Mouse (Mus musculus) limb, embryonic 11.5 days (tissue): ENCODE data around the gene Plekhg5. TPM values are rescaled to one million over a fixed set of nuclear protein-coding genes. Genes with fewer than 3 reads are reported as not detected.

Experiments
- ATAC-seq: fragments of 200-750 bp; cut with Nextera tagmentation; 2 replicates; pipeline ENCODE4 v1.8.0; 2017; ENCODE audit warnings: low read depth; ENCODE audit not compliant: insufficient number of reproducible peaks, low FRiP score, low TSS enrichment
- DNase-seq: peaks from one replicate; pipeline ENCODE4 v3.0.0-alpha.2; 2015; ENCODE audit warnings: low spot score
- H3K27ac ChIP-seq: fragments of 300-500 bp; sonication (generic); replicated peaks from 2 replicates; pipeline ENCODE4 v1.5.1; 2014; ENCODE audit warnings: low read depth, mild to moderate bottlenecking, low read length
- H3K27me3 ChIP-seq: fragments of 300-500 bp; sonication (generic); 2 replicates; pipeline ENCODE4 v1.6.1; 2014; ENCODE audit warnings: mild to moderate bottlenecking, low read length, mixed read lengths; ENCODE audit not compliant: control insufficient read depth, insufficient read depth
- H3K36me3 ChIP-seq: fragments of 300-500 bp; sonication (generic); 2 replicates; pipeline ENCODE4 v1.6.1; 2014; ENCODE audit warnings: mild to moderate bottlenecking, low read length, moderate library complexity, mixed read lengths; ENCODE audit not compliant: control insufficient read depth, insufficient read depth
- H3K4me1 ChIP-seq: fragments of 300-500 bp; sonication (generic); 2 replicates; pipeline ENCODE4 v1.6.1; 2014; ENCODE audit warnings: low read length, mixed read lengths; ENCODE audit not compliant: control insufficient read depth, insufficient read depth
- H3K4me2 ChIP-seq: fragments of 300-500 bp; sonication (generic); 2 replicates; pipeline ENCODE4 v1.6.1; 2014; ENCODE audit warnings: low read depth, mild to moderate bottlenecking, moderate library complexity; ENCODE audit not compliant: severe bottlenecking
- H3K4me3 ChIP-seq: fragments of 300-500 bp; sonication (generic); 2 replicates; pipeline ENCODE4 v1.5.1; 2014; ENCODE audit warnings: low read depth, low read length
- H3K9ac ChIP-seq: fragments of 300-500 bp; sonication (generic); 2 replicates; pipeline ENCODE4 v1.6.1; 2014; ENCODE audit warnings: mild to moderate bottlenecking, low read length
- H3K9me3 ChIP-seq: fragments of 300-500 bp; sonication (generic); 2 replicates; pipeline ENCODE4 v1.6.1; 2016; ENCODE audit warnings: low read length; ENCODE audit not compliant: control insufficient read depth
- WGBS: fragments of 180-500 bp; shearing (Covaris S2); extraction: QIAGEN DNeasy Blood & Tissue Kit; methylation state at CpG from one replicate; pipeline ENCODE4 v1.1.7; 2014; 5-methylcytosine and 5-hydroxymethylcytosine counted together
- polyA plus RNA-seq: library from polyadenylated mRNA; unstranded; fragments of >200 nt; fragmentation: Nextera tagmentation; extraction: Ambion mirVana; gene quantifications from 2 replicates; pipeline ENCODE4 v1.2.1, GENCODE M21; 2014

Plekhg5 gene
- polyA plus RNA-seq, 1 experiment from 2014 or later: 8.9 TPM

GRCm38 (mm10) chr4:152128784-152129183, 56.5 kb downstream of the Plekhg5 start:
- Histone ChIP-seq H3K27me3 (peaks cover 100% of the 10 kb centered on the region), H3K4me3 (no peak overlapping the region), H3K9me3 (no peaks in the 10 kb centered on the region), H3K4me2 (no peak overlapping the region), H3K36me3 (no peaks in the 10 kb centered on the region), H3K27ac (no peak overlapping the region), H3K4me1 (peaks cover 39% of the 10 kb centered on the region), H3K9ac (no peak overlapping the region)
- WGBS: 55% methylated on average over 5 of the region's 5 CpGs
- no peak for ATAC-seq
- DNase-seq: no peak

GRCm38 (mm10) chr4:152129395-152129930, 57.2 kb downstream of the Plekhg5 start:
- H3K9me3 ChIP-seq: no peaks in the 10 kb centered on the region
- H3K4me3 ChIP-seq: no peak overlapping the region
- no peak overlapping the region for H3K9ac ChIP-seq
- no peak overlapping the region for H3K4me2 ChIP-seq
- H3K27ac ChIP-seq: no peak overlapping the region
- 27% methylated on average over 13 of the region's 13 CpGs for WGBS
- H3K27me3 ChIP-seq: peaks cover 100% of the 10 kb centered on the region
- ATAC-seq (no peak), DNase-seq (no peak)
- H3K36me3 ChIP-seq: no peaks in the 10 kb centered on the region
- peaks cover 39% of the 10 kb centered on the region for H3K4me1 ChIP-seq

GRCm38 (mm10) chr4:152130771-152131653, 58.7 kb downstream of the Plekhg5 start:
- H3K9ac ChIP-seq: peak overlapping the region; percentile 1; the same call in 1 of the 2 replicates
- H3K27ac ChIP-seq: no peak overlapping the region
- H3K27me3 ChIP-seq: peaks cover 88% of the 10 kb centered on the region
- under 1% methylated on average over 69 of the region's 85 CpGs for WGBS
- H3K4me3 ChIP-seq: peak overlapping the region; percentile 21
- H3K4me2 ChIP-seq: peak overlapping the region; percentile 53
- H3K9me3 ChIP-seq: no peaks in the 10 kb centered on the region
- ATAC-seq (peak; percentile 34; the same call in 1 of the 2 replicates), DNase-seq (peak; percentile 73)
- peaks cover 29% of the 10 kb centered on the region for H3K4me1 ChIP-seq
- H3K36me3 ChIP-seq: no peaks in the 10 kb centered on the region

- H3K27me3 ChIP-seq: peaks cover 77% of the 10 kb centered on the region
- H3K27ac ChIP-seq: no peak overlapping the region
- H3K36me3 ChIP-seq: no peaks in the 10 kb centered on the region
- WGBS: 3% methylated on average over 49 of the region's 50 CpGs
- peak overlapping the region; percentile 21 for H3K4me3 ChIP-seq
- no peaks in the 10 kb centered on the region for H3K9me3 ChIP-seq
- H3K4me1 ChIP-seq: peaks cover 26% of the 10 kb centered on the region
- ATAC-seq: peak; percentile 22; the same call in 1 of the 2 replicates
- no peak overlapping the region for H3K9ac ChIP-seq
- H3K4me2 ChIP-seq: peak overlapping the region; percentile 53
- DNase-seq: peak; percentile 74
Measured at GRCm38 (mm10) chr4:152131809-152132771, 59.8 kb downstream of the Plekhg5 start.

- no peaks in the 10 kb centered on the region for H3K36me3 ChIP-seq
- no peak for ATAC-seq
- no peak for DNase-seq
- H3K4me2 ChIP-seq: peak overlapping the region; percentile 53
- no peak overlapping the region for H3K4me3 ChIP-seq
- H3K9me3 ChIP-seq: no peaks in the 10 kb centered on the region
- 25% methylated on average over 10 of the region's 10 CpGs for WGBS
- H3K27ac ChIP-seq: no peak overlapping the region
- H3K4me1 ChIP-seq: peaks cover 26% of the 10 kb centered on the region
- no peak overlapping the region for H3K9ac ChIP-seq
- peaks cover 70% of the 10 kb centered on the region for H3K27me3 ChIP-seq
Measured at GRCm38 (mm10) chr4:152132772-152133169, 60.5 kb downstream of the Plekhg5 start.

GRCm38 (mm10) chr4:152133213-152133612, 60.9 kb downstream of the Plekhg5 start:
- Histone ChIP-seq H3K4me3 (no peak overlapping the region), H3K36me3 (no peaks in the 10 kb centered on the region), H3K27me3 (peaks cover 66% of the 10 kb centered on the region), H3K9ac (no peak overlapping the region), H3K4me2 (no peak overlapping the region), H3K27ac (no peak overlapping the region), H3K9me3 (no peaks in the 10 kb centered on the region), H3K4me1 (peaks cover 26% of the 10 kb centered on the region)
- DNase-seq (no peak), ATAC-seq (no peak)
- WGBS: 46% methylated on average over 5 of the region's 5 CpGs

GRCm38 (mm10) chr4:152134507-152134906, 62.2 kb downstream of the Plekhg5 start:
- no peak overlapping the region for H3K4me3 ChIP-seq
- peaks cover 55% of the 10 kb centered on the region for H3K27me3 ChIP-seq
- no peaks in the 10 kb centered on the region for H3K36me3 ChIP-seq
- no peak overlapping the region for H3K9ac ChIP-seq
- DNase-seq: peak; percentile 74
- no peak for ATAC-seq
- H3K4me1 ChIP-seq: peaks cover 21% of the 10 kb centered on the region
- H3K4me2 ChIP-seq: no peak overlapping the region
- no peak overlapping the region for H3K27ac ChIP-seq
- no peaks in the 10 kb centered on the region for H3K9me3 ChIP-seq

GRCm38 (mm10) chr4:152135363-152135762, 63.1 kb downstream of the Plekhg5 start:
- DNase-seq: no peak
- Histone ChIP-seq H3K4me1 (peaks cover 21% of the 10 kb centered on the region), H3K27ac (no peak overlapping the region), H3K9ac (no peak overlapping the region), H3K27me3 (peaks cover 47% of the 10 kb centered on the region), H3K9me3 (no peaks in the 10 kb centered on the region), H3K36me3 (no peaks in the 10 kb centered on the region), H3K4me2 (no peak overlapping the region), H3K4me3 (no peak overlapping the region)
- ATAC-seq: no peak
- 85% methylated on average over 12 of the region's 12 CpGs for whole genome bisulfite sequencing
